Mouse (Mus musculus) stomach, postnatal 0 days (tissue): Measurements from ENCODE around the gene Rpap1. TPM values are rescaled to one million over a fixed set of nuclear protein-coding genes. Genes with fewer than 3 reads are reported as not detected.
A peak's percentile ranks its signal among the peaks of the same experiment; 100 is the strongest.

Experiments used
- ATAC-seq: fragments of 200-750 bp; cut with Nextera tagmentation; 2 replicates; pipeline ENCODE4 v1.8.0; 2017; ENCODE audit not compliant: low FRiP score, low TSS enrichment
- DNase-seq: peaks from one replicate; pipeline ENCODE4 v3.0.0-alpha.2; 2016; ENCODE audit warnings: low spot score
- H3K27ac ChIP-seq: fragments of 300-500 bp; sonication (generic); replicated peaks from 2 replicates; pipeline ENCODE4 v1.5.1; 2014; ENCODE audit warnings: mild to moderate bottlenecking, control low read depth
- H3K27me3 ChIP-seq: fragments of 300-500 bp; sonication (generic); 2 replicates; pipeline ENCODE4 v1.6.1; 2014; ENCODE audit warnings: low read length; ENCODE audit not compliant: control insufficient read depth, insufficient read depth
- H3K36me3 ChIP-seq: fragments of 300-500 bp; sonication (generic); 2 replicates; pipeline ENCODE4 v1.6.1; 2014; ENCODE audit warnings: low read length, mixed read lengths; ENCODE audit not compliant: control insufficient read depth, insufficient read depth
- H3K4me1 ChIP-seq: fragments of 300-500 bp; sonication (generic); replicated peaks from 2 replicates; pipeline ENCODE4 v1.6.1; 2014; ENCODE audit warnings: antibody characterized with exemption; ENCODE audit not compliant: control insufficient read depth, insufficient read depth
- H3K4me2 ChIP-seq: fragments of 300-500 bp; sonication (generic); replicated peaks from 2 replicates; pipeline ENCODE4 v1.6.1; 2014; ENCODE audit warnings: low read depth, mild to moderate bottlenecking, control low read depth, moderate library complexity
- H3K4me3 ChIP-seq: fragments of 300-500 bp; sonication (generic); 2 replicates; pipeline ENCODE4 v1.5.1; 2014; ENCODE audit warnings: low read depth, low read length, control low read depth
- H3K9ac ChIP-seq: fragments of 300-500 bp; sonication (generic); 2 replicates; pipeline ENCODE4 v1.6.1; 2014; ENCODE audit warnings: mild to moderate bottlenecking, low read length, control low read depth, mixed read lengths
- H3K9me3 ChIP-seq: fragments of 300-500 bp; sonication (generic); 2 replicates; pipeline ENCODE4 v1.6.1; 2016; ENCODE audit warnings: low read length; ENCODE audit not compliant: control insufficient read depth
- CTCF ChIP-seq: IDR thresholded peaks from 2 replicates; pipeline ENCODE4 v1.5.1; 2016; ENCODE audit warnings: antibody characterized with exemption, low read depth, mild to moderate bottlenecking, moderate library complexity
- EP300 ChIP-seq: optimal IDR thresholded peaks from 2 replicates; pipeline ENCODE3; 2016; ENCODE audit warnings: antibody characterized with exemption
- WGBS: fragments of 180-500 bp; shearing (Covaris S2); extraction: QIAGEN DNeasy Blood & Tissue Kit; methylation state at CpG from one replicate; pipeline ENCODE4 v1.1.7; 2014; 5-methylcytosine and 5-hydroxymethylcytosine counted together
- polyA plus RNA-seq: library from polyadenylated mRNA; unstranded; fragments of >200 nt; fragmentation: Nextera tagmentation; extraction: Ambion mirVana; gene quantifications from 2 replicates; pipeline ENCODE4 v1.2.1, GENCODE M21; 2015

Gene Rpap1
- polyA plus RNA-seq, 1 experiment from 2014 or later, result 10.4 TPM

- 11% methylated on average over 46 of the region's 46 CpGs for WGBS
- peak overlapping the region; percentile 23; the same call in 1 of the 2 replicates for H3K9ac ChIP-seq
These were observed 42.9 kb downstream of the Rpap1 start for GRCm38 (mm10) chr2:119744163-119745111.

GRCm38 (mm10) chr2:119743808-119744162 is 43.6 kb downstream of the Rpap1 start:
- peak overlapping the region; percentile 100 for H3K4me2 ChIP-seq
- H3K4me3 ChIP-seq, result peak overlapping the region; percentile 68
- DNase-seq (peak; percentile 82), ATAC-seq (peak; percentile 70)
- H3K4me1 ChIP-seq, result peaks cover 3% of the 10 kb centered on the region; the same call in 1 of the 2 replicates
- H3K27me3 ChIP-seq, result no peaks in the 10 kb centered on the region
- no peaks in the 10 kb centered on the region for H3K9me3 ChIP-seq
- H3K27ac ChIP-seq, result peak overlapping the region; percentile 91
- TF ChIP-seq CTCF (peak; percentile 43), EP300 (no peak)
- 24% methylated on average over 22 of the region's 22 CpGs for WGBS
- H3K36me3 ChIP-seq, result no peaks in the 10 kb centered on the region
- H3K9ac ChIP-seq, result no peak overlapping the region

More at GRCm38 (mm10) chr2:119744163-119745111, 42.9 kb downstream of the Rpap1 start:
- peaks cover 3% of the 10 kb centered on the region; the same call in 1 of the 2 replicates for H3K4me1 ChIP-seq
- peak overlapping the region; percentile 91 for H3K27ac ChIP-seq
- no peaks in the 10 kb centered on the region for H3K9me3 ChIP-seq
- peak; percentile 96 for DNase-seq
- ATAC-seq, result peak; percentile 90
- peak overlapping the region; percentile 68 for H3K4me3 ChIP-seq
- no peaks in the 10 kb centered on the region for H3K27me3 ChIP-seq
- TF ChIP-seq CTCF (peak; percentile 35), EP300 (no peak)
- H3K36me3 ChIP-seq, result no peaks in the 10 kb centered on the region
- peak overlapping the region; percentile 100 for H3K4me2 ChIP-seq

- Histone ChIP-seq H3K9ac (peak overlapping the region; percentile 66), H3K4me1 (peaks cover 3% of the 10 kb centered on the region; the same call in 1 of the 2 replicates), H3K27me3 (no peaks in the 10 kb centered on the region), H3K4me3 (peak overlapping the region; percentile 68), H3K36me3 (no peaks in the 10 kb centered on the region), H3K27ac (peak overlapping the region; percentile 91), H3K9me3 (no peaks in the 10 kb centered on the region), H3K4me2 (peak overlapping the region; percentile 100)
- no peak for ATAC-seq
- TF ChIP-seq CTCF (no peak), EP300 (no peak)
- WGBS, result 10% methylated on average over 27 of the region's 31 CpGs
- peak; percentile 56 for DNase-seq
These were observed 44.0 kb downstream of the Rpap1 start for GRCm38 (mm10) chr2:119743176-119743807.

- no peaks in the 10 kb centered on the region for H3K27me3 ChIP-seq
- peaks cover 3% of the 10 kb centered on the region; the same call in 1 of the 2 replicates for H3K4me1 ChIP-seq
- TF ChIP-seq EP300 (no peak), CTCF (no peak)
- H3K36me3 ChIP-seq, result no peaks in the 10 kb centered on the region
- peak overlapping the region; percentile 91 for H3K27ac ChIP-seq
- peak overlapping the region; percentile 100 for H3K4me2 ChIP-seq
- H3K4me3 ChIP-seq, result peak overlapping the region; percentile 68
- ATAC-seq (no peak), DNase-seq (peak; percentile 81)
- WGBS, result 1% methylated on average over 61 of the region's 70 CpGs
- peak overlapping the region; percentile 66 for H3K9ac ChIP-seq
- H3K9me3 ChIP-seq, result no peaks in the 10 kb centered on the region
These were observed 44.7 kb downstream of the Rpap1 start for GRCm38 (mm10) chr2:119742461-119743175.

GRCm38 (mm10) chr2:119741581-119742411 is 45.5 kb downstream of the Rpap1 start, which contains the start of gene Itpka:
TSS of gene Itpka (plus strand) at chr2:119742337.
- Histone ChIP-seq H3K27ac (peak within 1 kb of the TSS; percentile 91), H3K9me3 (no peaks in the 10 kb centered on the region), H3K4me3 (peak within 1 kb of the TSS; percentile 68), H3K9ac (peak within 1 kb of the TSS; percentile 66), H3K27me3 (no peaks in the 10 kb centered on the region), H3K4me2 (peak within 1 kb of the TSS; percentile 100), H3K36me3 (no peaks in the 10 kb centered on the region), H3K4me1 (peaks cover 3% of the 10 kb centered on the region; the same call in 1 of the 2 replicates)
- 0 out of 2 replicates have a peak, but pooled peaks have one; percentile 12 for TF ChIP-seq CTCF
- TF ChIP-seq EP300, result no peak
- peak; percentile 91 for DNase-seq
- under 1% methylated on average over 42 of the region's 53 CpGs for WGBS
- ATAC-seq, result peak; percentile 48
